Mouse (Mus musculus) liver, adult 2 months (tissue): ENCODE measurements at regions not wholly inside any gene's neighbourhood (a gene's known extent, or its start where the extent isn't known, plus 50 kb on each side); places are given as distances from the start of the nearest gene placed in this dataset.

ENCODE experiments used
- CTCF ChIP-seq: fragments of 200-500 bp; IDR thresholded peaks from 2 replicates; pipeline ENCODE4 v1.5.1; 2011; ENCODE audit warnings: low read depth, low read length, control low read depth
- POLR2A ChIP-seq: fragments of 200-500 bp; IDR thresholded peaks from 2 replicates; pipeline ENCODE4 v1.6.1; 2011; ENCODE audit warnings: low read length, control low read depth; ENCODE audit not compliant: insufficient read depth; ENCODE audit errors: extremely low read depth

DNA sequence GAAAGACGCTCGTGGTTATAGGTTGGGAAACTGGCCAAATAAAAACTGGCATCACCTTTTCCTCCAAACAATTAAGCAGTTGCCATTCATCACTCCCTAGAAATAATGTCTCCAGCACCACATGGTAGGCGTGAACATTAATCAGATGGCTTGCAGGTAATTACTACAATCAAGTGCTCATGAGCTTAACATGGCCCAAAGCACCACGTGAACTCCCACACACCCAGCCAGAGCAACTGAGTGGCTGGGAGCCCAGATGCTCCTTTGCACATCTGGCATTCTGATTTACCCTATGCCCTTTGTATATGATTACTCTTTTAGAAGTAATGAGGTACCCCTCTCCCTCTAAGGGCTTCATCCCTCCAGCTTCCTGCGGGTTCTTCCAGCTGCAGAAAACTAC lies 724.9 kb downstream of the Ets1 start:
- TF ChIP-seq CTCF (no peak), POLR2A (no peak)
